Mouse (Mus musculus): ENCODE data around the gene Hist2h2aa1. TPM values are rescaled to one million over a fixed set of nuclear protein-coding genes. Genes with fewer than 3 reads are reported as not detected.
"Not testable (repeated sequence)": the region's sequence is repeated elsewhere in the genome, so short reads cannot be mapped to it uniquely, and the experiment has no call there.

The Hist2h2aa1 gene
- polyA plus RNA-seq, 2 experiments = 18.1 to 44.2 TPM

DNA sequence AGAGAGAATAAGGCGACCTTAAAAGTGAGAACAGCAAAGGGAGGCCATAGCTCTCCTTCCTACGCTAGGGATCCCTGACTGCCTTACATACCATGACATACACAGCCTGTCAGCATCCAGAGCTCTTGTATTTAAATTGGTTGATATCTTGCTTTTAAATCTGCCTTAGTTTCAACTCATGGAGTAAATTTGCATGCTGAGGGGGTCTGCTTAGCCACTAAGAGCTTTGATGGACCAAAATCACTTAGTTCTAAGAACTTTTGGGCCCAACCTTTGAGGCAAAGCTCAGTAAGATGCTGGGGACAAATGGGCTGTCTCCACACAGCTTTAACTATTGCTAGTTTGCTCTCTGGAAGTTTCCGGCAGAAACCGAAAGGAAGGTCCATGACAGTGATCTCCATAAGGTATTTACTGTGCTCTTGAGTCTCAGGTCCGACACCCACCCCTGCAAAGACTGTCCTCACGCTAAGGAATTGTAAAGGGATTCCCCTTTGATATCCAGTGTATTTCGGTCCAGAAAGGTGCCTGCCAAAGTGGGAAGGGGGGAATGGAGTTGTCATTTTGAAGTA, 7.9 kb upstream of the Hist2h2aa1 start:
- Histone ChIP-seq H3K4me2 (replicated peaks; ENCODE audit: low read depth, low read length, severe bottlenecking) (peak overlapping the region; percentile 52), H3K36me3 (ENCODE audit: control insufficient read depth, insufficient read depth, low read length) (no peaks in the 10 kb centered on the region), H3K27me3 (ENCODE audit: control insufficient read depth, insufficient read depth, low read length) (no peaks in the 10 kb centered on the region), H3K9ac (ENCODE audit: low read depth, low read length, severe bottlenecking) (peak overlapping the region; percentile 66), H3K4me1 (ENCODE audit: control insufficient read depth, insufficient read depth, low read length) (peaks cover 7% of the 10 kb centered on the region; the same call in 1 of the 2 replicates), H3K4me3 (replicated peaks; ENCODE audit: low read length) (peak overlapping the region; percentile 41), H3K27ac (replicated peaks; ENCODE audit: low read depth, low read length) (peak overlapping the region; percentile 68), H3K9me3 (ENCODE audit: control insufficient read depth, low read length) (no peaks in the 10 kb centered on the region)
- TF ChIP-seq POLR2A (IDR thresholded peaks at IDR 0.05; ENCODE audit: borderline replicate concordance, extremely low read depth, insufficient read depth, insufficient read length) = 0 out of 2 replicates have a peak, but pooled peaks have one; percentile 39
- WGBS = 19% methylated on average over 7 of the region's 7 CpGs
- ATAC-seq (ENCODE audit: low FRiP score, low read depth) (no peak), DNase-seq (ENCODE audit: low spot score) (no peak)

- Histone ChIP-seq H3K4me1 (ENCODE audit: control insufficient read depth, insufficient read depth, low read length) (peaks cover 10% of the 10 kb centered on the region; the same call in 1 of the 2 replicates), H3K9me3 (ENCODE audit: control insufficient read depth, low read length) (no peaks in the 10 kb centered on the region), H3K4me2 (replicated peaks; ENCODE audit: low read depth, low read length, severe bottlenecking) (peak overlapping the region; percentile 52), H3K27me3 (ENCODE audit: control insufficient read depth, insufficient read depth, low read length) (no peaks in the 10 kb centered on the region), H3K9ac (ENCODE audit: low read depth, low read length, severe bottlenecking) (peak overlapping the region; percentile 66), H3K36me3 (ENCODE audit: control insufficient read depth, insufficient read depth, low read length) (no peaks in the 10 kb centered on the region), H3K27ac (replicated peaks; ENCODE audit: low read depth, low read length) (peak overlapping the region; percentile 68), H3K4me3 (replicated peaks; ENCODE audit: low read length) (peak overlapping the region; percentile 41)
- ATAC-seq (ENCODE audit: low FRiP score, low read depth) (no peak), DNase-seq (ENCODE audit: low spot score) (peak; percentile 32)
- WGBS = under 1% methylated on average over 12 of the region's 12 CpGs
- peak; percentile 45; the same call in 1 of the 2 replicates for TF ChIP-seq POLR2A (IDR thresholded peaks at IDR 0.05; ENCODE audit: borderline replicate concordance, extremely low read depth, insufficient read depth, insufficient read length)
These were observed 7.3 kb upstream of the Hist2h2aa1 start for GRCm38 (mm10) chr3:96237904-96238511.

GRCm38 (mm10) chr3:96238954-96239793, 6.1 kb upstream of the Hist2h2aa1 start, which contains the start of gene Hist2h3c2:
Gene Hist2h3c2, minus strand, starts transcription at chr3:96239127.
- DNase-seq (ENCODE audit: low spot score); H3K27me3 ChIP-seq (ENCODE audit: control insufficient read depth, insufficient read depth, low read length); H3K36me3 ChIP-seq (ENCODE audit: control insufficient read depth, insufficient read depth, low read length); H3K9me3 ChIP-seq (ENCODE audit: control insufficient read depth, low read length): not testable (repeated sequence)
- peak; percentile 86 for ATAC-seq (ENCODE audit: low FRiP score, low read depth)
- Histone ChIP-seq H3K4me2 (replicated peaks; ENCODE audit: low read depth, low read length, severe bottlenecking) (peak within 1 kb of the TSS; percentile 52), H3K4me3 (replicated peaks; ENCODE audit: low read length) (peak within 1 kb of the TSS; percentile 41), H3K9ac (ENCODE audit: low read depth, low read length, severe bottlenecking) (peak within 1 kb of the TSS; percentile 66), H3K4me1 (ENCODE audit: control insufficient read depth, insufficient read depth, low read length) (peaks cover 15% of the 10 kb centered on the region), H3K27ac (replicated peaks; ENCODE audit: low read depth, low read length) (peak within 1 kb of the TSS; percentile 68)
- 0% methylated on average over 9 of the region's 68 CpGs for WGBS

GRCm38 (mm10) chr3:96239949-96240798, 5.1 kb upstream of the Hist2h2aa1 start, which contains the start of gene Hist2h2aa2:
Gene Hist2h2aa2, minus strand, starts transcription at chr3:96240276.
- peak; percentile 84 for ATAC-seq (ENCODE audit: low FRiP score, low read depth)
- Histone ChIP-seq H3K27ac (replicated peaks; ENCODE audit: low read depth, low read length) (peak within 1 kb of the TSS; percentile 80), H3K9ac (ENCODE audit: low read depth, low read length, severe bottlenecking) (peak within 1 kb of the TSS; percentile 42), H3K4me2 (replicated peaks; ENCODE audit: low read depth, low read length, severe bottlenecking) (peak within 1 kb of the TSS; percentile 40), H3K4me3 (replicated peaks; ENCODE audit: low read length) (peak within 1 kb of the TSS; percentile 28), H3K4me1 (ENCODE audit: control insufficient read depth, insufficient read depth, low read length) (peaks cover 19% of the 10 kb centered on the region)
- not testable (repeated sequence) for H3K36me3 ChIP-seq (ENCODE audit: control insufficient read depth, insufficient read depth, low read length); H3K9me3 ChIP-seq (ENCODE audit: control insufficient read depth, low read length); H3K27me3 ChIP-seq (ENCODE audit: control insufficient read depth, insufficient read depth, low read length)
- peak; percentile 40 for DNase-seq (ENCODE audit: low spot score)
- 14% methylated on average over 9 of the region's 85 CpGs for WGBS

DNA sequence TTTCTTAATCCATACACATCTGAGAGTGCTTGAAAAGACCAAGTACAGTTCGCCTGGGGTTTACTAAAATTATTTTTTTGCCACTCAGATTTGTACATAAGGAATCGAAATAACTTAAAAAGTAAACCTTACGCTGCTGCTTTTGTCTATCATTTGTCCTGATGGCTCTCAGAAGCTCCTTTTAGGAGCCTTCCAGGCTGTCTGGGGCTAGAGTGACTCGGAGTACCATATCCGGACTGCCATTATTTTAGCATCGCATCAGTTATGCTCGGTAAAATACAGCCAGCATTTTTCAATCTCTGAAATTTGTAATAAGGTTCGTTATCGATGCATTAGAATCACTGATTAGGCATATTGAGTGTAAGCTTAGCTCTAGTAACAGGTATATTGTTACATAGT, 4.5 kb upstream of the Hist2h2aa1 start:
- H3K27ac ChIP-seq (replicated peaks; ENCODE audit: low read depth, low read length) = peak overlapping the region; percentile 80
- peak overlapping the region; percentile 40 for H3K4me2 ChIP-seq (replicated peaks; ENCODE audit: low read depth, low read length, severe bottlenecking)
- no peak for ATAC-seq (ENCODE audit: low FRiP score, low read depth)
- peak overlapping the region; percentile 22 for H3K4me3 ChIP-seq (replicated peaks; ENCODE audit: low read length)
- peaks cover 19% of the 10 kb centered on the region for H3K4me1 ChIP-seq (ENCODE audit: control insufficient read depth, insufficient read depth, low read length)
- H3K27me3 ChIP-seq (ENCODE audit: control insufficient read depth, insufficient read depth, low read length) = no peaks in the 10 kb centered on the region
- no peaks in the 10 kb centered on the region for H3K9me3 ChIP-seq (ENCODE audit: control insufficient read depth, low read length)
- DNase-seq (ENCODE audit: low spot score) = no peak
- H3K36me3 ChIP-seq (ENCODE audit: control insufficient read depth, insufficient read depth, low read length) = no peaks in the 10 kb centered on the region
- WGBS = 82% methylated on average over 9 of the region's 9 CpGs
- no peak for TF ChIP-seq POLR2A (IDR thresholded peaks at IDR 0.05; ENCODE audit: borderline replicate concordance, extremely low read depth, insufficient read depth, insufficient read length)
- H3K9ac ChIP-seq (ENCODE audit: low read depth, low read length, severe bottlenecking) = peak overlapping the region; percentile 42
